ENCODE assay signal across 32 mouse cellular contexts in the genomic region with DNA sequence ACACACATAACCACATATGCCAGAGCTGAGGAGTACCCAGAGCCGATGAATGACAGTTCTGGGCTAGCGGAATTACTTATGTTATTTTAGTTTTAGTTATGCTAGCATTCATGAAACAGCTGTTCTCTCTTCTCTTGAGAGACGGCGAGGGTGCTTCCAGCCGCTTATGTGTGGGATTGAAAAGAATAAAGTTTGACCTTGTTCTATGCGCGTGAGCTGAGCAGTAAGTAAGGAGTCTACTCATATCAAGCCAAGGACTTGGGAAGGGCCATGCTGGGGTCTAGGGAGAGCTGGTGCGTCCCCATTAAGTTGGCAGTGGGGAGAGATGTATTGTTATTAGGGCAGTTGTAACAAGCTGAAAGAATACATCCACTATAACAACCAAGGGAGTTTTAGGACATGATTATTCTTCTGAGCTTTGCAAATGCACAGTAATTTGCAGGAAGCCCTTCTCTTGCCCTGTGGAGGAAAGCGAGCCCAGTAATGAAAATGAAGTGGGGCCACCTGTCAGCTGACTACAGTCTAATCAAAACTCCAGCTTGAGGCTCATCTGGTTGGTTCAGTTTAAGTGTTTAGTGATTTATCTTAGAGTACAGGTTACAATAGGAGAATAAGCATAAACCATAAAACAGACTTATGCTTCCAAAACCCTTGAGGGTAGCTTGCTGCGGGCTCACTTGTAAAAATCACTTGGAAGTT. TPM values are rescaled to one million over a fixed set of nuclear protein-coding genes. Genes with fewer than 3 reads are reported as not detected.
DNase-seq lines count a peak whose midpoint lies in the region; ATAC-seq lines count a peak whose summit lies in the region.
"Had no signal": no experiment of that assay in that cellular context is flagged by ENCODE, and none has a peak within 500 bp of the region (broad histone marks: within the 10 kb centered on the region; RNA-seq: fewer than 3 reads in every experiment).

No protein-coding gene starts in this region.

- peak; percentile 43 for DNase-seq in embryonic facial prominence, embryonic 14.5 days (ENCODE audit: low spot score)
- no peak for DNase-seq in embryonic facial prominence, embryonic 10.5 days (ENCODE audit: low spot score)
- no peak for DNase-seq in frontal cortex, postnatal 10 days (ENCODE audit: low spot score in 2 of 2)
- DNase-seq in neural tube, embryonic 10.5 days (ENCODE audit: extremely low spot score, low spot score) = no peak
- no peak for DNase-seq in urinary bladder, postnatal 4 days (ENCODE audit: low spot score in 2 of 2)
- DNase-seq: adrenal gland, postnatal 10 days; cerebellum, adult 11-12 months; cerebellum, adult 9-11 months; embryo, embryonic 11 days; gastrocnemius, adult 2 months; heart, postnatal 4 days; kidney, adult 11 months; kidney, postnatal 25 days; liver; lung, adult 2 months; lung, postnatal 10 days; retina, postnatal 1 day; right cerebral cortex, postnatal 14 days; thymus, postnatal 4 days had no signal

- peaks cover 8% of the 10 kb centered on the region; the same call in 1 of the 2 replicates for H3K4me1 ChIP-seq in embryonic facial prominence, embryonic 14.5 days (ENCODE audit: control insufficient read depth, insufficient read depth, low read length)
- H3K4me1 ChIP-seq in embryonic facial prominence, embryonic 10.5 days = no peaks in the 10 kb centered on the region
- 0 out of 2 replicates have a peak, but pooled peaks cover 5% of the 10 kb centered on the region for H3K4me1 ChIP-seq in neural tube, embryonic 13.5 days (replicated peaks)
- H3K4me1 ChIP-seq: midbrain, embryonic 10.5 days had no signal

- no peaks in the 10 kb centered on the region for H3K27me3 ChIP-seq in embryonic facial prominence, embryonic 14.5 days (replicated peaks; ENCODE audit: control insufficient read depth, insufficient read depth, low read length)
- no peaks in the 10 kb centered on the region for H3K27me3 ChIP-seq in embryonic facial prominence, embryonic 10.5 days (replicated peaks; ENCODE audit: low read depth, poor library complexity, severe bottlenecking)
- H3K27me3 ChIP-seq in neural tube, embryonic 13.5 days = no peaks in the 10 kb centered on the region
- H3K27me3 ChIP-seq: embryonic facial prominence, embryonic 13.5 days; kidney, embryonic 15.5 days; Patski had no signal

- H3K9ac ChIP-seq in embryonic facial prominence, embryonic 14.5 days (ENCODE audit: low read depth, low read length) = no peak overlapping the region
- H3K9ac ChIP-seq in neural tube, embryonic 13.5 days = no peak overlapping the region
- H3K9ac ChIP-seq: embryonic facial prominence, embryonic 13.5 days; hindbrain, embryonic 14.5 days; kidney, embryonic 15.5 days; liver, embryonic 14.5 days had no signal

- no peaks in the 10 kb centered on the region for H3K36me3 ChIP-seq in embryonic facial prominence, embryonic 14.5 days (ENCODE audit: control insufficient read depth, insufficient read depth, low read length)
- no peaks in the 10 kb centered on the region for H3K36me3 ChIP-seq in embryonic facial prominence, embryonic 10.5 days (replicated peaks)
- H3K36me3 ChIP-seq in neural tube, embryonic 13.5 days = no peaks in the 10 kb centered on the region
- H3K36me3 ChIP-seq: embryonic facial prominence, embryonic 13.5 days; kidney, embryonic 15.5 days; midbrain, embryonic 10.5 days had no signal

- H3K4me3 ChIP-seq in embryonic facial prominence, embryonic 14.5 days (ENCODE audit: low read depth, low read length) = no peak overlapping the region
- H3K4me3 ChIP-seq in embryonic facial prominence, embryonic 10.5 days = no peak overlapping the region
- no peak overlapping the region for H3K4me3 ChIP-seq in neural tube, embryonic 13.5 days
- H3K4me3 ChIP-seq: embryonic facial prominence, embryonic 13.5 days; erythroblast, embryonic 14.5 days; gastrocnemius, adult 2 months; kidney, embryonic 15.5 days; midbrain, embryonic 10.5 days; myocyte had no signal

- H3K9me3 ChIP-seq in embryonic facial prominence, embryonic 14.5 days (ENCODE audit: control insufficient read depth, low read length) = no peaks in the 10 kb centered on the region
- H3K9me3 ChIP-seq in embryonic facial prominence, embryonic 10.5 days = no peaks in the 10 kb centered on the region
- H3K9me3 ChIP-seq in neural tube, embryonic 13.5 days = no peaks in the 10 kb centered on the region
- H3K9me3 ChIP-seq: embryonic facial prominence, embryonic 13.5 days; G1E; kidney, embryonic 15.5 days; midbrain, embryonic 10.5 days had no signal

- 56% methylated on average over 10 of the region's 10 CpGs for WGBS in embryonic facial prominence, embryonic 14.5 days
- 86% methylated on average over 10 of the region's 10 CpGs for WGBS in embryonic facial prominence, embryonic 10.5 days
- WGBS in neural tube, embryonic 13.5 days = 80% methylated on average over 10 of the region's 10 CpGs

- peak; percentile 26; the same call in 1 of the 2 replicates for ATAC-seq in embryonic facial prominence, embryonic 14.5 days (ENCODE audit: low read depth)
- ATAC-seq in frontal cortex, adult (ENCODE audit: low TSS enrichment) = peak; percentile 55
- 0 out of 2 replicates have a peak, but pooled peaks have one; percentile 25 for ATAC-seq in neural tube, embryonic 13.5 days (ENCODE audit: low read depth)
- ATAC-seq: inflammation-experienced regulatory T-cells, adult 6 months; midbrain, embryonic 16.5 days; Patski had no signal

- H3K27ac ChIP-seq in embryonic facial prominence, embryonic 14.5 days (replicated peaks; ENCODE audit: low read depth, low read length) = no peak overlapping the region
- no peak overlapping the region for H3K27ac ChIP-seq in embryonic facial prominence, embryonic 10.5 days (replicated peaks)
- no peak overlapping the region for H3K27ac ChIP-seq in neural tube, embryonic 13.5 days (replicated peaks)
- H3K27ac ChIP-seq: embryonic facial prominence, embryonic 13.5 days; gastrocnemius, adult 2 months; hindbrain, embryonic 14.5 days; kidney, embryonic 15.5 days; liver, embryonic 14.5 days; midbrain, embryonic 10.5 days had no signal

- H3K4me2 ChIP-seq in embryonic facial prominence, embryonic 14.5 days (ENCODE audit: low read depth, low read length) = no peak overlapping the region
- H3K4me2 ChIP-seq in neural tube, embryonic 13.5 days = no peak overlapping the region
- H3K4me2 ChIP-seq: embryonic facial prominence, embryonic 13.5 days; hindbrain, embryonic 14.5 days; kidney, embryonic 15.5 days had no signal

RNA-seq across cellular contexts. Expression of a gene that starts 32.4 kb away (rescaled TPM):
- 24.4 and 27.2 TPM in 2 replicates for polyA plus RNA-seq in embryonic facial prominence, embryonic 14.5 days (2014; fragmentation: Nextera tagmentation; extraction: Ambion mirVana)
- polyA plus RNA-seq in embryonic facial prominence, embryonic 10.5 days (2016; fragmentation: Nextera tagmentation; extraction: Ambion mirVana) = 34.6 and 38.0 TPM in 2 replicates
- 24.3 and 25.3 TPM in 2 replicates for polyA plus RNA-seq in neural tube, embryonic 13.5 days (2015; fragmentation: Nextera tagmentation; extraction: Ambion mirVana)
